Mouse (Mus musculus) intestine, embryonic 14.5 days (tissue): ENCODE results near the gene Apex1. TPM values are rescaled to one million over a fixed set of nuclear protein-coding genes. Genes with fewer than 3 reads are reported as not detected.
"Not testable (repeated sequence)": the region's sequence is repeated elsewhere in the genome, so short reads cannot be mapped to it uniquely, and the experiment has no call there.

ENCODE experiments used
- ATAC-seq: fragments of 200-750 bp; cut with Nextera tagmentation; replicated peaks from 2 replicates; pipeline ENCODE4 v1.8.0; 2017; ENCODE audit warnings: low read depth, moderate number of reproducible peaks, moderate TSS enrichment, moderate library complexity; ENCODE audit not compliant: low FRiP score, low TSS enrichment
- DNase-seq: peaks from one replicate; pipeline ENCODE4 v3.0.0-alpha.2; 2018; ENCODE audit warnings: low spot score
- H3K27ac ChIP-seq: fragments of 300-500 bp; sonication (generic); 2 replicates; pipeline ENCODE4 v1.5.1; 2014; ENCODE audit warnings: low read depth, mild to moderate bottlenecking, control low read depth
- H3K27me3 ChIP-seq: fragments of 300-500 bp; sonication (generic); replicated peaks from 2 replicates; pipeline ENCODE4 v1.6.1; 2014; ENCODE audit warnings: low read length, control low read depth; ENCODE audit not compliant: control insufficient read depth, insufficient read depth
- H3K36me3 ChIP-seq: fragments of 300-500 bp; sonication (generic); 2 replicates; pipeline ENCODE4 v1.6.1; 2014; ENCODE audit warnings: low read length, control low read depth; ENCODE audit not compliant: control insufficient read depth, insufficient read depth
- H3K4me1 ChIP-seq: fragments of 300-500 bp; sonication (generic); replicated peaks from 2 replicates; pipeline ENCODE4 v1.6.1; 2014; ENCODE audit warnings: low read length, control low read depth, mixed read lengths; ENCODE audit not compliant: control insufficient read depth, insufficient read depth
- H3K4me2 ChIP-seq: fragments of 300-500 bp; sonication (generic); 2 replicates; pipeline ENCODE4 v1.6.1; 2014; ENCODE audit warnings: low read length
- H3K4me3 ChIP-seq: fragments of 300-500 bp; sonication (generic); 2 replicates; pipeline ENCODE4 v1.5.1; 2014; ENCODE audit warnings: low read depth, low read length, control low read depth, mixed read lengths
- H3K9ac ChIP-seq: fragments of 300-500 bp; sonication (generic); 2 replicates; pipeline ENCODE4 v1.6.1; 2014; ENCODE audit warnings: mild to moderate bottlenecking, low read length
- H3K9me3 ChIP-seq: fragments of 300-500 bp; sonication (generic); 2 replicates; pipeline ENCODE4 v1.6.1; 2016; ENCODE audit warnings: low read length, control low read depth; ENCODE audit not compliant: control insufficient read depth
- WGBS: fragments of 180-500 bp; shearing (Covaris S2); extraction: QIAGEN DNeasy Blood & Tissue Kit; methylation state at CpG from one replicate; pipeline ENCODE4 v1.1.7; 2014; 5-methylcytosine and 5-hydroxymethylcytosine counted together
- polyA plus RNA-seq: library from polyadenylated mRNA; unstranded; fragments of >200 nt; fragmentation: Nextera tagmentation; extraction: Ambion mirVana; gene quantifications from 2 replicates; pipeline ENCODE4 v1.2.1, GENCODE M21; 2014

Gene Apex1
- polyA plus RNA-seq, 1 experiment from 2014 or later, result 291 TPM

DNA sequence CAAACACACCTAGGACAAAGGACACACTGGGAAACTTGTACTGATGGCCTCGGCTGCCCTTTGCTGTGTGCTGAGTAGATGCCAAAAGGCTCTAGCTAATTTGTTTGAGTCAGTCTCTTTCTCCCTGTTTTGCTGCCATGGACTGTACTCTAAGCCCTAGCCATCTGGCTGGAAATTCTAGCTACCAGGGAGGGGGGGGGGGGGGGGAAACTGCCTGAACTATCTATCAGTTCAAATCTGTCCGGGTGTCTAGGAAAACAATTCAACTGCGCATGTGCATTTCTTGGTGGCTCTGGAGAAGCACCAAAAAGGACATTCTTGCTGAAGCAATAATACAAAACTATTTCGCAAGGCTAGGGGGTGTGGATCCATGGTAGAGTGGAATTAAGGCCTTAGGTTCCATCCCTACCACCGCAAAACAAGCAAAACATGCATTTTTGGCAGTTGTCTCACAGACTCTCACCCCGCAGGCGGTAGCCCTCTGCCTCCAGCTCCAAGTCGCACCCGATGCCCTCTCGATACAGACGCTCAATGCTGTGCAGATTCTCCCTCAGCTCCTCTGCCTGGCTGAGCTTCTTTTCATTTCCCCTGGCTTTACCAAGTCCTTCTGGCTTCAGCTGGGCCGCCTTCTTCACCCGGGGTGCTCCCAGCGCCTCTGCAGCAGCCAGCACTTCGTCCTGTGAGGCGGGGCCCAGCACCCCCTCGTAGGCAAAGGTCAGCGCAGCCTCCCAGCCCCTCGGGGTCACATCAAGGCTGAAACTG is 28.6 kb upstream of the Apex1 start:
- H3K36me3 ChIP-seq, result no peaks in the 10 kb centered on the region
- no peak overlapping the region for H3K27ac ChIP-seq
- no peaks in the 10 kb centered on the region for H3K9me3 ChIP-seq
- 0 out of 2 replicates have a peak, but pooled peaks have one; percentile 13 for ATAC-seq
- H3K4me3 ChIP-seq, result peak overlapping the region; percentile 38
- DNase-seq, result peak; percentile 65
- 20% methylated on average over 19 of the region's 19 CpGs for WGBS
- H3K4me2 ChIP-seq, result peak overlapping the region; percentile 83
- no peaks in the 10 kb centered on the region for H3K27me3 ChIP-seq
- 0 out of 2 replicates have a peak, but pooled peaks cover 4% of the 10 kb centered on the region for H3K4me1 ChIP-seq
- peak overlapping the region; percentile 45; the same call in 1 of the 2 replicates for H3K9ac ChIP-seq

- 20% methylated on average over 23 of the region's 23 CpGs for WGBS
- peak; percentile 64 for DNase-seq
- H3K9ac ChIP-seq, result peak overlapping the region; percentile 45; the same call in 1 of the 2 replicates
- H3K27ac ChIP-seq, result no peak overlapping the region
- 0 out of 2 replicates have a peak, but pooled peaks cover 4% of the 10 kb centered on the region for H3K4me1 ChIP-seq
- peak overlapping the region; percentile 83 for H3K4me2 ChIP-seq
- 0 out of 2 replicates have a peak, but pooled peaks have one; percentile 45 for ATAC-seq
- H3K27me3 ChIP-seq, result no peaks in the 10 kb centered on the region
- H3K4me3 ChIP-seq, result peak overlapping the region; percentile 38
- H3K9me3 ChIP-seq, result no peaks in the 10 kb centered on the region
- H3K36me3 ChIP-seq, result no peaks in the 10 kb centered on the region
Measured at GRCm38 (mm10) chr14:50896747-50897373, 27.9 kb upstream of the Apex1 start.

DNA sequence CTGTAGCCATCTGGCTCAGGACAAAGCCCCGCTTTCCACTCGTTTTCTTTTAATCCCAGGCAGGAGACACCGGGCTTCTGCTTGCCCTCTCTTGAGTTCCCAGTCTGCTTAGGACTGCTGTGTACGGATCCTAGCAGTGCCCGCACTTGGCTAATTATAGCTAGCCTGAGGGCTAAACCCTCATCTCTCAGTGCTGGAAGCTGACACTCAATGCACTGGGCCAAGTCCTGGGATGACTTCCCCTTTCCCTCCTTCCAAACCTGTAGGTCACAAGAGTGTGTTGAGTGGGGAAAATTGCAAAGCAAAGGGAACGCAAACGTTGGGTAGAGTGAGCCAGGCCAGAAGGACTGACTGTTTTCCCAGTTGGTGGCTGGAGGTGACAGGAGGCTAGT is 27.4 kb upstream of the Apex1 start, which contains the start of gene Klhl33:
TSS of gene Klhl33 (minus strand) at position 134 of the 392 bp plus-strand sequence.
- Histone ChIP-seq H3K9ac (peak within 1 kb of the TSS; percentile 45; the same call in 1 of the 2 replicates), H3K27me3 (no peaks in the 10 kb centered on the region), H3K4me1 (0 out of 2 replicates have a peak, but pooled peaks cover 4% of the 10 kb centered on the region), H3K4me3 (peak within 1 kb of the TSS; percentile 38), H3K9me3 (no peaks in the 10 kb centered on the region), H3K27ac (no peak within 1 kb of the TSS), H3K4me2 (peak within 1 kb of the TSS; percentile 83), H3K36me3 (no peaks in the 10 kb centered on the region)
- ATAC-seq, result no peak
- no peak for DNase-seq
- 64% methylated on average over 7 of the region's 7 CpGs for WGBS

DNA sequence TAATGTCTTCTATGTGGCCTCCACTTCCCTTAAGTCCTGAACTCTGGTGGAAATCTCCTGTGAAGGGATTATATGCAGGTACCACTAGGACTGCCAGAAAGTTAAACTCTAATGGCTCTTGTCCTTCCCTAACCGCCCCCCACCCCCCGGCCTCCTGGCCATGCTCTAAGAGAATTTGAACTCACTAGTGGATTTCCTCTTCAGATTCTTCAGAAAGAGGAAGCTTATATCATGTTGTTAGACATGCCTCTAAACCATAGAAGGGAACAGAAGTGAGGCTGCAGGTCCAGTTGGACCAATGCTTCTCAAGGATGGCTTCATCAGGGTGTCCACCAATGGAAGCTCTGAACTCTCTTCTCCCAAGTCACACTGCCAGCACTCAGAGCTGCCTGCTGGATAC is 26.8 kb upstream of the Apex1 start:
- H3K27ac ChIP-seq, H3K27me3 ChIP-seq, ATAC-seq, DNase-seq, H3K9me3 ChIP-seq, H3K4me2 ChIP-seq, H3K36me3 ChIP-seq, H3K9ac ChIP-seq, H3K4me1 ChIP-seq, H3K4me3 ChIP-seq: not testable (repeated sequence)
- 86% methylated on average over 2 of the region's 2 CpGs for WGBS

- Histone ChIP-seq H3K36me3 (no peaks in the 10 kb centered on the region), H3K4me2 (peak overlapping the region; percentile 66), H3K9me3 (no peaks in the 10 kb centered on the region), H3K4me1 (no peaks in the 10 kb centered on the region), H3K27me3 (no peaks in the 10 kb centered on the region), H3K4me3 (peak overlapping the region; percentile 39), H3K27ac (no peak overlapping the region), H3K9ac (peak overlapping the region; percentile 37; the same call in 1 of the 2 replicates)
- ATAC-seq (peak; percentile 85), DNase-seq (peak; percentile 79)
- WGBS, result 5% methylated on average over 26 of the region's 26 CpGs
Measured at GRCm38 (mm10) chr14:50903973-50904827, 20.6 kb upstream of the Apex1 start.

DNA sequence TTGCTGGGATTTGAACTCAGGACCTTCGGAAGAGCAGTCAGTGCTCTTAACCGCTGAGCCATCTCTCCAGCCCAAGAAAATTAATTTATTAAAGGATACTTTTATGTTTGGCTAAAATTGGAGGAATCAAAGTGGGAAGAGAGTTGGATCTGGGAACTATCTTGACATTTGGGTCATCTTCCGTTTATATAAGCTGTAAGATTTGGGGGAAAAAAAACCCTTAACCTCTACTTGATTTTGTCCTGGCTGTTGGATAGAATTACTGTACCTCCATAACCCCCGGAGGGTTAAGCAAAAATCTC is 20.0 kb upstream of the Apex1 start:
- Histone ChIP-seq H3K9me3 (no peaks in the 10 kb centered on the region), H3K27me3 (no peaks in the 10 kb centered on the region), H3K9ac (no peak overlapping the region), H3K4me1 (no peaks in the 10 kb centered on the region), H3K4me3 (no peak overlapping the region), H3K27ac (no peak overlapping the region), H3K4me2 (no peak overlapping the region), H3K36me3 (no peaks in the 10 kb centered on the region)
- DNase-seq (no peak), ATAC-seq (no peak)
- 80% methylated on average over 4 of the region's 4 CpGs for WGBS

DNA sequence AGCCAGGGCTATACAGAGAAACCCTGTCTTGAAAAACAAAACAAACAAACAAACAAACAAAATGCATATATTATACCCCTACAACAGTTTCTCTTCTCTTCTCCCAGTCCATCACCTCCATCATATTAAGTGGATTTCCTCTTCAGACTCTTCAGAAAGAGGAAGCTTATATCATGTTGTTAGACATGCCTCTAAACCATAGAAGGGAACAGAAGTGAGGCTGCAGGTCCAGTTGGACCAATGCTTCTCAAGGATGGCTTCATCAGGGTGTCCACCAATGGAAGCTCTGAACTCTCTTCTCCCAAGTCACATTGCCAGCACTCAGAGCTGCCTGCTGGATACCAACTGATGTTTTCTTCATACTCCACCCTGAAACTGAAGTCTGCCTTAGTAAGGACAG is 19.4 kb upstream of the Apex1 start:
- H3K4me1 ChIP-seq, H3K9me3 ChIP-seq, H3K36me3 ChIP-seq, DNase-seq, H3K9ac ChIP-seq, H3K27ac ChIP-seq, H3K27me3 ChIP-seq, H3K4me3 ChIP-seq, H3K4me2 ChIP-seq, ATAC-seq: not testable (repeated sequence)

- Histone ChIP-seq H3K36me3 (peaks cover 21% of the 10 kb centered on the region), H3K4me3 (no peak overlapping the region), H3K9ac (no peak overlapping the region), H3K4me2 (no peak overlapping the region), H3K4me1 (no peaks in the 10 kb centered on the region), H3K27ac (no peak overlapping the region), H3K9me3 (no peaks in the 10 kb centered on the region), H3K27me3 (no peaks in the 10 kb centered on the region)
- ATAC-seq (no peak), DNase-seq (no peak)
- WGBS, result 70% methylated on average over 4 of the region's 4 CpGs
Measured at GRCm38 (mm10) chr14:50908126-50908525, 16.6 kb upstream of the Apex1 start.
